Mouse (Mus musculus): Measurements from ENCODE around the gene Emid1.
"Not testable (repeated sequence)": the region's sequence is repeated elsewhere in the genome, so short reads cannot be mapped to it uniquely, and the experiment has no call there.

Gene Emid1

GRCm38 (mm10) chr11:5103986-5104509 lies 48.0 kb downstream of the Emid1 start:
- no peak for DNase-seq (ENCODE audit: low spot score in 2 of 2)

GRCm38 (mm10) chr11:5102384-5102783 lies 49.7 kb downstream of the Emid1 start:
- no peak for DNase-seq (ENCODE audit: low spot score in 2 of 2)

GRCm38 (mm10) chr11:5101641-5102040 lies 50.4 kb downstream of the Emid1 start:
- no peak for DNase-seq (ENCODE audit: low spot score in 2 of 2)

GRCm38 (mm10) chr11:5100801-5101200 lies 51.3 kb downstream of the Emid1 start:
- no peak for DNase-seq (ENCODE audit: low spot score in 2 of 2)

- DNase-seq (ENCODE audit: low spot score in 2 of 2), result no peak
These were observed 51.8 kb downstream of the Emid1 start for GRCm38 (mm10) chr11:5100283-5100682.

- DNase-seq (ENCODE audit: low spot score in 2 of 2), result peak; percentile 84 to 88
These were observed 52.4 kb downstream of the Emid1 start for GRCm38 (mm10) chr11:5099576-5100183.

- peak; percentile 98 to 100 for DNase-seq (ENCODE audit: low spot score in 2 of 2)
These were observed 53.1 kb downstream of the Emid1 start, which contains the start of the genes Rhbdd3 and Ewsr1 for GRCm38 (mm10) chr11:5098736-5099542. TSS of gene Rhbdd3 (plus strand) at chr11:5098926. TSS of gene Ewsr1 (minus strand) at chr11:5099266.

GRCm38 (mm10) chr11:5098035-5098735 lies 53.9 kb downstream of the Emid1 start:
- DNase-seq (ENCODE audit: low spot score in 2 of 2), result peak; percentile 54 to 79

GRCm38 (mm10) chr11:5096480-5097020 lies 55.5 kb downstream of the Emid1 start:
- DNase-seq (ENCODE audit: low spot score in 2 of 2), result no peak

GRCm38 (mm10) chr11:5095877-5096276 lies 56.2 kb downstream of the Emid1 start:
- no peak for DNase-seq (ENCODE audit: low spot score in 2 of 2)

GRCm38 (mm10) chr11:5091706-5092105 lies 60.4 kb downstream of the Emid1 start:
- no peak for DNase-seq (ENCODE audit: low spot score in 2 of 2)

- DNase-seq (ENCODE audit: low spot score in 2 of 2), result no peak
These were observed 62.9 kb downstream of the Emid1 start for GRCm38 (mm10) chr11:5089147-5089546.

- DNase-seq (ENCODE audit: low spot score in 2 of 2), result not testable (repeated sequence)
These were observed 75.2 kb downstream of the Emid1 start for GRCm38 (mm10) chr11:5076843-5077242.

- no peak for DNase-seq (ENCODE audit: low spot score in 2 of 2)
These were observed 76.3 kb downstream of the Emid1 start for GRCm38 (mm10) chr11:5075760-5076159.

- DNase-seq (ENCODE audit: low spot score in 2 of 2), result no peak
These were observed 77.2 kb downstream of the Emid1 start for GRCm38 (mm10) chr11:5074882-5075281.

- DNase-seq (ENCODE audit: low spot score in 2 of 2), result no peak
These were observed 83.7 kb downstream of the Emid1 start for GRCm38 (mm10) chr11:5068126-5068971.

- no peak for DNase-seq (ENCODE audit: low spot score in 2 of 2)
These were observed 85.0 kb downstream of the Emid1 start for GRCm38 (mm10) chr11:5067063-5067462.

GRCm38 (mm10) chr11:5065056-5065821 lies 86.8 kb downstream of the Emid1 start, which contains the start of gene Gas2l1:
TSS of gene Gas2l1 (minus strand) at chr11:5065327.
- peak; percentile 80 to 86 for DNase-seq (ENCODE audit: low spot score in 2 of 2)

- no peak for DNase-seq (ENCODE audit: low spot score in 2 of 2)
These were observed 87.6 kb downstream of the Emid1 start for GRCm38 (mm10) chr11:5064282-5065055.
